Mouse (Mus musculus) layer of hippocampus, adult 11-12 months (tissue): ENCODE results near the gene Amt.
"Not testable (repeated sequence)": the region's sequence is repeated elsewhere in the genome, so short reads cannot be mapped to it uniquely, and the experiment has no call there.

Experiments used
- DNase-seq: peaks from one replicate; pipeline ENCODE4 v3.0.0; 2022; ENCODE audit warnings: low spot score

Gene Amt

GRCm38 (mm10) chr9:108280071-108280828 is 16.4 kb upstream of the Amt start:
- DNase-seq, result no peak

GRCm38 (mm10) chr9:108284410-108284809 is 12.2 kb upstream of the Amt start:
- peak; percentile 79 for DNase-seq

- DNase-seq, result not testable (repeated sequence)
Measured at GRCm38 (mm10) chr9:108287526-108288238, 9.0 kb upstream of the Amt start.

GRCm38 (mm10) chr9:108289347-108289746 is 7.3 kb upstream of the Amt start:
- DNase-seq, result no peak

- DNase-seq, result peak; percentile 96
Measured at GRCm38 (mm10) chr9:108290016-108290750, 6.5 kb upstream of the Amt start, which contains the start of gene Nicn1. Nicn1 (plus strand) TSS chr9:108290429.

GRCm38 (mm10) chr9:108290773-108291172 is 5.9 kb upstream of the Amt start:
- DNase-seq, result no peak

GRCm38 (mm10) chr9:108301853-108302252 is 5.2 kb downstream of the Amt start:
- DNase-seq, result no peak

GRCm38 (mm10) chr9:108304716-108305115 is 8.1 kb downstream of the Amt start:
- DNase-seq, result no peak

GRCm38 (mm10) chr9:108305170-108305569 is 8.5 kb downstream of the Amt start:
- no peak for DNase-seq

- DNase-seq, result peak; percentile 100
Measured at GRCm38 (mm10) chr9:108305629-108306520, 9.2 kb downstream of the Amt start, which contains the start of the genes Rhoa and Tcta. Rhoa (plus strand) TSS chr9:108306129. Tcta (minus strand) TSS chr9:108306160.

- no peak for DNase-seq
Measured at GRCm38 (mm10) chr9:108306571-108306980, 9.9 kb downstream of the Amt start.

- DNase-seq, result no peak
Measured at GRCm38 (mm10) chr9:108307021-108307807, 10.6 kb downstream of the Amt start.

GRCm38 (mm10) chr9:108308141-108308540 is 11.5 kb downstream of the Amt start:
- no peak for DNase-seq

- DNase-seq, result no peak
Measured at GRCm38 (mm10) chr9:108317572-108317971, 20.9 kb downstream of the Amt start.

- no peak for DNase-seq
Measured at GRCm38 (mm10) chr9:108318462-108318861, 21.8 kb downstream of the Amt start.

- not testable (repeated sequence) for DNase-seq
Measured at GRCm38 (mm10) chr9:108322054-108322453, 25.4 kb downstream of the Amt start.

- no peak for DNase-seq
Measured at GRCm38 (mm10) chr9:108324784-108325183, 28.1 kb downstream of the Amt start.

- DNase-seq, result no peak
Measured at GRCm38 (mm10) chr9:108325811-108326210, 29.2 kb downstream of the Amt start.

- DNase-seq, result no peak
Measured at GRCm38 (mm10) chr9:108337848-108338550, 41.3 kb downstream of the Amt start.

- no peak for DNase-seq
Measured at GRCm38 (mm10) chr9:108338551-108338885, 41.9 kb downstream of the Amt start.
